Mouse (Mus musculus): ENCODE results near the gene Pex16. TPM values are rescaled to one million over a fixed set of nuclear protein-coding genes. Genes with fewer than 3 reads are reported as not detected.

Gene Pex16
- polyA plus RNA-seq, 1 experiment from 2014 or later = 22.4 TPM

DNA sequence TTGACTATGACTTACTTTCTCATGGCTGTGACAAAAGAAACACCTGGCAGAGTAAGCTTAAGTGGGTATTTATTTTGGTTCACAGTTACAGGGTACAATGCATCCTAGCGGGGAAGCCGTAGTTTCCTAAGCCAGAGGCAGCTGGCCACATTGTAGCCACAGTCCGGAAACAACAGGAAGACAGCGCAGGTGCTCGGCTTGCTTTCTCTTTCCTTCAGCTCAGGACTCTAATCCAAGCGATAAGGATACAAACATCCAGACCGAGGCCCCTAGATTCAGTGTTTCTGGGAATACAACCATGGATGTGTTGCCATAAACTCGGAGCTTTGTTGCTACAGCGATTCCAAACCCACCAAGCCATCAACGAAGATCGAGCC lies 1.1 kb upstream of the Pex16 start:
- H3K4me1 ChIP-seq (ENCODE audit: control insufficient read depth, insufficient read depth, low read length) = peaks cover 23% of the 10 kb centered on the region

DNA sequence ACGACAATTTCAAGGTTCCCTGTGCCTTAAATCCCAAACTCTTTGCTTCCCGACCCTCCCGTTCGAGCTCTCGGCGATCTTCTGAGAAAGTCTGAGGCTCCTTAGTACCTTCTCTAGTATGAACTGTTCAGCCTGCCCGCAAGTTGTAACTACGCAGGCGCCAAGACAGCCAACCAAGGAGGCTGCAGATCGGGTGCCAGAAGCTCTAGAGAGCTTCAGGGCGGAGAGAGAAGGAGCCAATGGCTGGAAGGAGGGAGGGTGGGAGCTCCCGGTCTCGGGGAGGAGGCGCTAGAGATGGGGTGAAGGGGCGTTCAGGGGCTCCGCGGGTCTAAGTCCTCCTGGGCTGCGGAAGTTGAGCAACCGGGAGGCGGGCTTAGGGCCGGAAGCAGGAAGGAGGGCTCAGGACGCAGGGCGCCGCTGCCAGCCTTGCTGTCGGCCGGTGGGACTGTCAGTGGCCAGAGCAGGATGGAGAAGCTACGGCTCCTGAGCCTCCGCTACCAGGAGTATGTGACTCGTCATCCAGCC lies 685 bp downstream of the Pex16 start:
- WGBS = under 1% methylated on average over 29 of the region's 29 CpGs
- Histone ChIP-seq H3K9ac (ENCODE audit: low read length) (peak overlapping the region; percentile 55), H3K4me1 (ENCODE audit: control insufficient read depth, insufficient read depth, low read length) (peaks cover 23% of the 10 kb centered on the region), H3K27me3 (ENCODE audit: control insufficient read depth, insufficient read depth, low read length) (peaks cover 8% of the 10 kb centered on the region), H3K9me3 (ENCODE audit: control insufficient read depth, low read length) (no peaks in the 10 kb centered on the region), H3K4me3 (ENCODE audit: low read depth, low read length) (peak overlapping the region; percentile 59), H3K4me2 (ENCODE audit: low read depth) (peak overlapping the region; percentile 74), H3K36me3 (ENCODE audit: control insufficient read depth, insufficient read depth, low read length) (peaks cover 3% of the 10 kb centered on the region), H3K27ac (ENCODE audit: low read depth, low read length) (peak overlapping the region; percentile 63)
- ATAC-seq (ENCODE audit: insufficient read depth, low FRiP score, low TSS enrichment) (peak; percentile 86), DNase-seq (ENCODE audit: low spot score) (peak; percentile 94)

More for the DNA sequence above, 1.1 kb upstream of the Pex16 start:
- H3K4me2 ChIP-seq (ENCODE audit: low read depth) = no peak overlapping the region
- H3K4me3 ChIP-seq (ENCODE audit: low read depth, low read length) = no peak overlapping the region
- H3K27me3 ChIP-seq (ENCODE audit: control insufficient read depth, insufficient read depth, low read length) = peaks cover 9% of the 10 kb centered on the region
- no peaks in the 10 kb centered on the region for H3K9me3 ChIP-seq (ENCODE audit: control insufficient read depth, low read length)
- 80% methylated on average over 11 of the region's 11 CpGs for WGBS
- no peak for ATAC-seq (ENCODE audit: insufficient read depth, low FRiP score, low TSS enrichment)
- DNase-seq (ENCODE audit: low spot score) = no peak
- H3K9ac ChIP-seq (ENCODE audit: low read length) = no peak overlapping the region
- no peak overlapping the region for H3K27ac ChIP-seq (ENCODE audit: low read depth, low read length)
- H3K36me3 ChIP-seq (ENCODE audit: control insufficient read depth, insufficient read depth, low read length) = no peaks in the 10 kb centered on the region

DNA sequence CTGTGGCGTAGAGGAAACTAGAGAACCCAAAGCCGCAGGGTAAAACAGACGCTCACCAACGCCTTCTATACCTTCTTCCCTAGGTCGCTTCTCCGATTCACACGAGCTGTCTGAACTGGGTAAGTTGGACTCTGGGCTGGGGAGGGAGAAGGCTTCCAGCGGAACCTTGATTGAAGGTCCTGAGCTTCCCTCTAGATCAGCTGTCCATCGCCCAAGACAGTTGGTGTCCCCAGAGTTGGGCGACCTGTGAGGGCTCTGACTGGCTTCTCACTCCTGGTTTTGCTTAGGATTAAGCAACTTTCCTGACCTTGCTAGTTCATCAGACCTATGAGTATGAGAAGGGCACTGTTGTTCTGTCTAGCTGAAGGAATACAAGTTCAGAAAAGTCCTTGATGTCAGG lies 1.3 kb downstream of the Pex16 start:
- Histone ChIP-seq H3K4me1 (ENCODE audit: control insufficient read depth, insufficient read depth, low read length) (peaks cover 22% of the 10 kb centered on the region), H3K9me3 (ENCODE audit: control insufficient read depth, low read length) (no peaks in the 10 kb centered on the region), H3K4me2 (ENCODE audit: low read depth) (peak overlapping the region; percentile 74), H3K27me3 (ENCODE audit: control insufficient read depth, insufficient read depth, low read length) (peaks cover 4% of the 10 kb centered on the region), H3K27ac (ENCODE audit: low read depth, low read length) (no peak overlapping the region; the same call in 1 of the 2 replicates), H3K4me3 (ENCODE audit: low read depth, low read length) (peak overlapping the region; percentile 59), H3K36me3 (ENCODE audit: control insufficient read depth, insufficient read depth, low read length) (peaks cover 3% of the 10 kb centered on the region), H3K9ac (ENCODE audit: low read length) (peak overlapping the region; percentile 55)
- 14% methylated on average over 10 of the region's 10 CpGs for WGBS
- DNase-seq (ENCODE audit: low spot score) (no peak), ATAC-seq (ENCODE audit: insufficient read depth, low FRiP score, low TSS enrichment) (no peak)

DNA sequence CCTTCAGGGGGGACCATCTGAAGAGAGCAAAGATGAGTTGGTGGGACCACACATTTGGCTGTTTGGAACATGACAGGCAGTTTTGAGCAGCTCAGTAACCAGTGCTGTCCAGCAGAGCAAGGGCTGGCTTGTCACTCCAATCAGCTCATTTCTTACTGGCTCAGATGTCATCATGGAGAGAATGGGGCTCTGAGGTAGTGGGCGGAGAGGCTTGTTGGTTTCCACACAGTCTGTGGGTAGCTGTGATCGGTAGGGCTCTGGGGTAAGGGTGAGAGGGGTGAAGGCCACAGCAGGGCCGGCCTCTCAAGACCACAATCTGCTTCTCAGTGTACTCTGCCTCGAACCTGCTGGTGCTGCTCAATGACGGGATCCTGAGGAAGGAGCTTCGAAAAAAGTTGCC lies 1.8 kb downstream of the Pex16 start:
- no peak overlapping the region for H3K9ac ChIP-seq (ENCODE audit: low read length)
- no peaks in the 10 kb centered on the region for H3K9me3 ChIP-seq (ENCODE audit: control insufficient read depth, low read length)
- DNase-seq (ENCODE audit: low spot score) (no peak), ATAC-seq (ENCODE audit: insufficient read depth, low FRiP score, low TSS enrichment) (no peak)
- H3K36me3 ChIP-seq (ENCODE audit: control insufficient read depth, insufficient read depth, low read length) = peaks cover 4% of the 10 kb centered on the region
- H3K27me3 ChIP-seq (ENCODE audit: control insufficient read depth, insufficient read depth, low read length) = no peaks in the 10 kb centered on the region; the same call in 1 of the 2 replicates
- peak overlapping the region; percentile 74 for H3K4me2 ChIP-seq (ENCODE audit: low read depth)
- peaks cover 18% of the 10 kb centered on the region for H3K4me1 ChIP-seq (ENCODE audit: control insufficient read depth, insufficient read depth, low read length)
- peak overlapping the region; percentile 59; the same call in 1 of the 2 replicates for H3K4me3 ChIP-seq (ENCODE audit: low read depth, low read length)
- 85% methylated on average over 6 of the region's 6 CpGs for WGBS
- no peak overlapping the region for H3K27ac ChIP-seq (ENCODE audit: low read depth, low read length)

DNA sequence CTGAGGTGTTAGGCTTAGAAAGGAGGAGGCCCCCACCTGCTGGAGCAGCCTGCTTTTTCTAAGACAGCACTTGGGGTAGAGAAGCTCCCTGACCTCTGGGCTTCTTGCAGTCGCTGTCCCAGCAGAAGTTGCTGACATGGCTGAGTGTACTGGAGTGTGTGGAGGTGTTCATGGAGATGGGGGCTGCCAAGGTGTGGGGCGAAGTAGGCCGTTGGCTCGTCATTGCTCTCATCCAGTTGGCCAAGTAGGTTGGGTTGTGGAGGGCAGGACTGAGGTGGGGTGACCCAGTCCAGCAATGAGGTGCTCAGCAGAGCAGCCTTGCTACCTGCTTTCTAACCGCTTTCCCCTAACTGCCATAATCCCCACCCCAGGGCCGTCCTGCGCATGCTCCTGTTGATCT lies 2.8 kb downstream of the Pex16 start:
- Histone ChIP-seq H3K4me1 (ENCODE audit: control insufficient read depth, insufficient read depth, low read length) (peaks cover 8% of the 10 kb centered on the region), H3K36me3 (ENCODE audit: control insufficient read depth, insufficient read depth, low read length) (peaks cover 6% of the 10 kb centered on the region), H3K27ac (ENCODE audit: low read depth, low read length) (no peak overlapping the region), H3K4me2 (ENCODE audit: low read depth) (no peak overlapping the region), H3K4me3 (ENCODE audit: low read depth, low read length) (no peak overlapping the region), H3K9me3 (ENCODE audit: control insufficient read depth, low read length) (no peaks in the 10 kb centered on the region), H3K27me3 (ENCODE audit: control insufficient read depth, insufficient read depth, low read length) (no peaks in the 10 kb centered on the region), H3K9ac (ENCODE audit: low read length) (no peak overlapping the region)
- DNase-seq (ENCODE audit: low spot score) (no peak), ATAC-seq (ENCODE audit: insufficient read depth, low FRiP score, low TSS enrichment) (no peak)
- 90% methylated on average over 7 of the region's 7 CpGs for WGBS

DNA sequence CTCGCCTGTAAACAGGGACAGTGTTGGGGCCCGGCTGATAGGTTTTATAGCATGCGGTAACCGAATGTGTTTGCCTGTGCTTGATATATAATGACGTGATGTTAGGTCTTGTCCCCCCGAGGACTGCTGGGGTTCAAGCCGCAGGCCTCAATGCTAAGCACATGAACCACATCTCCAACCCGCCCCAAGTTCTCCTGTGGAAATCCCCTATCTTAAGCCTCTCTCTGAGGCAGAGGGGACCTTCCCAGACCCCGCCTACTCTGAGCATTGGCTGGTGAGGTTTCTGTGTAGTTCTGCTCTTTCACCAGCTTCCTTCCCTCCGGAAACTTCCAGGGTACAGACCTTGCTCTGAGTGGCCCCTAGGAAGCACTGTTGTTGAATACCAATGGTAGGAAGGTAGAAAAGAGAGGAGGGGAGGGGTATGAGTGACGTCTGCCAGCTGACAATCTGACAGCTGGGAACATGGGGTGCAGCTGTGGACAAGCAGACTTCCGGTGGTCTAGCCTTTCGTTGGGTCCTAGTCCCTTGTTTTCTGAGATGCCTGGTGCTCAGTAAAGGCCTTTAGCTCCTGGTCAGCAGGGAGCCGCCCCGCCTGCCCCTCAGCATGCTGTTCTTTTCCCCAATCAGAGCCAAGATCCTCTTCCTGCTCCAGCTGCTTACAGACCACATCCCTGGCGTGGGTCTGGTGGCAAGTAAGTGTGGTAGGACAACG lies 5.5 kb downstream of the Pex16 start:
- Histone ChIP-seq H3K9ac (ENCODE audit: low read length) (no peak overlapping the region), H3K4me3 (ENCODE audit: low read depth, low read length) (no peak overlapping the region), H3K4me1 (ENCODE audit: control insufficient read depth, insufficient read depth, low read length) (peaks cover 8% of the 10 kb centered on the region), H3K36me3 (ENCODE audit: control insufficient read depth, insufficient read depth, low read length) (peaks cover 9% of the 10 kb centered on the region), H3K27ac (ENCODE audit: low read depth, low read length) (no peak overlapping the region), H3K9me3 (ENCODE audit: control insufficient read depth, low read length) (no peaks in the 10 kb centered on the region), H3K4me2 (ENCODE audit: low read depth) (no peak overlapping the region), H3K27me3 (ENCODE audit: control insufficient read depth, insufficient read depth, low read length) (no peaks in the 10 kb centered on the region)
- 78% methylated on average over 17 of the region's 17 CpGs for WGBS
- ATAC-seq (ENCODE audit: insufficient read depth, low FRiP score, low TSS enrichment) (no peak), DNase-seq (ENCODE audit: low spot score) (no peak)

DNA sequence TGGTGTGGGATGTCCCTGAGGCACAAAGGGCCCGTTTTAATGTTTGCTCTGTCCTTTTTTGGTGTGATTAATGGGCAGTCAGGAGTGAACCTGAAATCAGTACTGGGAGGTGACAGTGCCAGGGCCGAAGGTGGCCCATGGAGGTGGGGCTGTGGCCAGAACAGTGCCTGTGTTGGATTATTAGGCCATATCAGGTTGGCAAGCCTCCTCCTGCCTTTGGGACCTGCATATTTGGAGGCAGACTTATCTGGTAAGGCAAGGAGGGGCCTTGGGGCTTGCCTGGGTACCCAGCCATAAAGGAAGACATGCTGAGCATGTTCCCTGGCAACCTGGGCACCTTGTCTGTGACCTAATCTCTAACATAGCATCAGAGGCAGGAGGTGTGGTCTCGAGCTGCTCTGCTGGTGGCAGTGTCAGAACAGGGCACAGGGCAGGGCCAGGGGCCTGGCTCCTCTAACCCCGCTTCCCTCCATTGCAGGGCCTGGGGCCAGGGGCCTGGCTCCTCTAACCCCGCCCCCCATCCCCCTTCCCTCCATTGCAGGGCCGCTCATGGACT lies 6.1 kb downstream of the Pex16 start:
- no peak overlapping the region for H3K4me2 ChIP-seq (ENCODE audit: low read depth)
- no peak overlapping the region for H3K4me3 ChIP-seq (ENCODE audit: low read depth, low read length)
- H3K27ac ChIP-seq (ENCODE audit: low read depth, low read length) = no peak overlapping the region
- H3K36me3 ChIP-seq (ENCODE audit: control insufficient read depth, insufficient read depth, low read length) = peaks cover 9% of the 10 kb centered on the region
- H3K9ac ChIP-seq (ENCODE audit: low read length) = no peak overlapping the region
- 79% methylated on average over 6 of the region's 6 CpGs for WGBS
- H3K27me3 ChIP-seq (ENCODE audit: control insufficient read depth, insufficient read depth, low read length) = no peaks in the 10 kb centered on the region
- DNase-seq (ENCODE audit: low spot score) (no peak), ATAC-seq (ENCODE audit: insufficient read depth, low FRiP score, low TSS enrichment) (no peak)
- no peaks in the 10 kb centered on the region for H3K9me3 ChIP-seq (ENCODE audit: control insufficient read depth, low read length)
- peaks cover 8% of the 10 kb centered on the region for H3K4me1 ChIP-seq (ENCODE audit: control insufficient read depth, insufficient read depth, low read length)

DNA sequence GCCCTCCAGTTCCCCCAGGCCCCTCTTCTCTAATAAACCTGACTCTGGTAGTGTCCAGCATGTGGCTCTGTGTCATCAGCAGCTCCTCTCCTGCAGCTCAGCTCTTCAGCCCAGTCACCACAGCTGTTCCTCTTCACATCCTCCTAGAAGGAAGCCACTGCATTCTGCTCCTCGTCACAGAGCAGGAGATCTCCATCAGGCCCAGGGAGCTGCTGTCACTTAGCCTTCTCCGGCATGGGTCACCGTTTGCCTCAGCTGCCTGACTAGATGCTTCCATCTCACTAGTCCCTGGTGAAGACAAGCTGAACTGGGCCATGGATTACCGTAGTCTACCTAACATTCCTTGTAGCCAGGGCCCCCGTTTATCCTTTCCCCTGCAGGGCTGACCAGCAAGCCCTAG lies 6.7 kb downstream of the Pex16 start:
- Histone ChIP-seq H3K9me3 (ENCODE audit: control insufficient read depth, low read length) (no peaks in the 10 kb centered on the region), H3K4me3 (ENCODE audit: low read depth, low read length) (no peak overlapping the region), H3K9ac (ENCODE audit: low read length) (no peak overlapping the region), H3K4me1 (ENCODE audit: control insufficient read depth, insufficient read depth, low read length) (peaks cover 3% of the 10 kb centered on the region; the same call in 1 of the 2 replicates), H3K27me3 (ENCODE audit: control insufficient read depth, insufficient read depth, low read length) (no peaks in the 10 kb centered on the region), H3K36me3 (ENCODE audit: control insufficient read depth, insufficient read depth, low read length) (peaks cover 14% of the 10 kb centered on the region), H3K27ac (ENCODE audit: low read depth, low read length) (no peak overlapping the region), H3K4me2 (ENCODE audit: low read depth) (no peak overlapping the region)
- no peak for ATAC-seq (ENCODE audit: insufficient read depth, low FRiP score, low TSS enrichment)
- no peak for DNase-seq (ENCODE audit: low spot score)
- WGBS = 87% methylated on average over 5 of the region's 5 CpGs
